Mouse (Mus musculus): ENCODE data around the gene Cdc42ep1.
"Not testable (repeated sequence)": the region's sequence is repeated elsewhere in the genome, so short reads cannot be mapped to it uniquely, and the experiment has no call there.

Gene Cdc42ep1

DNA sequence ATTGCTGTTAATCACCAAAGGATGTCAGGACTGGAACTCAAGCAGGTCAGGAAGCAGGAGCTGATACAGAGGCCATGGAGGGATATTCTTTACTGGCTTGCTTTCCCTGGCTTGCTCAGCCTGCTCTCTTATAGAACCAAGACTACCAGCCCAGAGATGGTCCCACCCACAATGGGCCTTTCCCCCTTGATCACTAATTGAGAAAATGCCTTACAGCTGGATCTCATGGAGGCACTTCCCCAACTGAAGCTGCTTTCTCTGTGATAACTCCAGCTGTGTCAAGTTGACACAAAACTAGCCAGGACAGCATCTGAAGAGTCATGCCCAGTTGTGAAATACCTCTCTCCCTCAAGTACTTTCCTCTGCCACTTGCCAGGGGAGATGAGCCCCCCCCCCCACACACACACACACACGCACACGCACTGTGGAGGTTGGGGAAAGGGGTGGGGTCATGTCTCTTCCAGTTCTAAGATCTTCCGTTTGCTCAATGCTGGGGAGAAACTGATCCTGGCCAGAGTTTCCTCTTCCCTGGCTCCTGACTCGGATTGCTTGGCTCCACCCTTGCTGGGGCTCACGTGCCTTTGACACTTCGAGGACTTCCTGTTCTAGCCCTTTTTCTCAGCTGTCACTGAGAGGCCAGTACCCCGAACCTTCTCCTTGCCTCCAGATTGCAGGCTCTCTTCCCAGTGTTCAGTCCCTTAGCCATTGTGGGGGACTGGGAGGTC is 36.5 kb downstream of the Cdc42ep1 start:
- DNase-seq (ENCODE audit: low spot score): not testable (repeated sequence)

GRCm38 (mm10) chr15:78880432-78880831 is 38.0 kb downstream of the Cdc42ep1 start:
- DNase-seq (ENCODE audit: low spot score): no peak

DNA sequence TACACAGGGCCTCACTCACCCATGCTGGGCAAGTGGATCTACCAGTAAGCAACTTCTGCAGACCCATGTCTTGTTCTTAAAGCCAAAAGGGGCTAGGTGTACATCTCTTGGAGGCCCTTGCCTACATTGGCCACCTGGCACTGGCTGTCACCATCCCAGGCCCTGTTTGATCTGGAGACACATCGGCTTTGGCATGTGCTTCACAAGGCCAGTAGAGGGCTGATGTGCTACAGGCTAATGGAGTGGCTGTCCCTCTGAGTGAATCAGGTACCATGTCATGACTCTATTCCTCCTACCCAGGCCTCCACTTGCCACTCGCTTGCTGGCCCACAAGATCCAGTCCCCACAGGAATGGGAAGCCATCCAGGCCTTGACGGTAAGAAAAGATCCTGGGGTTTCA is 39.4 kb downstream of the Cdc42ep1 start:
- no peak for DNase-seq (ENCODE audit: low spot score)

DNA sequence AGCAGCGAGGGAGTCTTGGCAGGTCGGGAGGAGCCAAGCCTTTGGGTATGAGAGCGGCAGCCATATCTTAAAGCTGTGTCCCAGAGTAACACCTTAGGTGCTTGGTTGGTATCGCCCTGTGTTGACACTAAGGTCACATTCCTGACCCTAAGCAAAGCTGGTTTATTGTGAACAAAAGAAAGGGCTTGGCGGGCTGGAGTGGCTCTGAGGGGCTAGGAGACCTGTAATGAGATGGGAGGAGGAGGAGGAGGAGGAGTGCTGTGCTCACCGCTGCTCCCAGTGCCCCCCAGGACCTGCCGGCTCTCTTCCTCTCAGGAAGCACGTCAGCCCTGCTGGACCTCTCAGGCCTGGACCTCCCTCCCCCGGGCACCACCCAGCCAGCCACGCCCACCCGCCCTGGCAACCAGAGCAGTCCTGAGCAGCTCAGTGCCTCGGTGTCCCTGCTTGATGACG is 47.0 kb downstream of the Cdc42ep1 start:
- DNase-seq (ENCODE audit: low spot score): no peak

DNA sequence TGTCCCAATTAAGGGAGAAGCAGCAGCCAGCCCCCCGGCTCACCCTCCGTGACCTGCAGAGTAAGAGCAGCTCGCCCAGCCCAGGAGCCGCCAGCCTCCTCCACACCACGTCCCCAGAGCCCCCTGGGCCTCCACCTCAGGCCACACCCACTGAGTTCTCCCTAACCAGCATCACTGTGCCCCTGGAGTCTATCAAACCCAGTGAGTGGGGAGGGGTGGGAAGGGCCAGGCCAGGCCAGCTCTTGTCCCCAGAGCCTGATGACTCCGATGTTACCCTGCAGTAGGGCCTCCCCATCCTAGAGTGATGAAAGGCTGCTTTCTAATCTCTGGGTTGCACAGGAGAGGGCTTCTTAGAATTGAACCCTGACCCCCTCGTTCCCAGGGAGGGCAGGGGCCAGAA is 50.0 kb downstream of the Cdc42ep1 start:
- DNase-seq (ENCODE audit: low spot score): no peak

DNA sequence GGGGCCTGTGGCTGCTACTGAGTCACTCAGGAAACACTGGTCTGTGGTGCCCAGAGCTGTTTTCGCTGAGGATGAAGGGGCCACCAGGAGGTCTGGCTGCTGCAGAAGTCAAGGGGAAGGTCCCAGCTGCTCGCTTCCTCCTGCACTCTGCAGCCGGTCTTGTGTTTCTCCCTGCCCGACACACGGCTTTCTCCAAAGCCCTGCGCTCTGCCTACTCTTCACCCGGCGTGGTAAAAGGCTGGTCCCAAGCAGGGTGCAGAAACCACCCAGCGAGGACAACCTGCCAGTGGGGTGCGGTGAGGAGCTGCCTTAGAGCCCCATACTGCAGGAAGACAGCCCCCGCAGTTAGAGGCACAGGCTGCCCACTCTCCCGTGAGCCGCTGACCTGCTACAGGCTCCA is 52.3 kb downstream of the Cdc42ep1 start:
- no peak for DNase-seq (ENCODE audit: low spot score)

DNA sequence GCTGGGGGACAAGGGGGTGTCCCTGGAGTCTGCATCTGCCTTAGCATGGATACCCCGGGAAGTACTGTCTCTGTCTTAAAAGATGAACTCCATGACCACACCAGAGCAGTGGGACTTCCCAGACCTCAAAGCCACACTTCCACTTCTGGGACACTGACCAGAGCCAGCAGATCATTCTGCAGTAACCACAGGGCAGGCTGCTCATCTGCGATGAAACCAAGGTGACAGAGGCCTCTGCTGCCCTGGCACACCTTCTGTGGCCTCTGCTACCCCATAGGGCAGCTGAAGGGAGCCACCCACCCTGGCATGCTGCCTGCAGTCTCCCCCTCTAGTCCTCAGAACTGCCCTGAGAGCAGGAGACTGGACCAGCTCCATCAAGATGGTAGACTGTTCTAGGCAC is 53.3 kb downstream of the Cdc42ep1 start:
- no peak for DNase-seq (ENCODE audit: low spot score)

- no peak for DNase-seq (ENCODE audit: low spot score)
Measured at GRCm38 (mm10) chr15:78896149-78896548, 53.7 kb downstream of the Cdc42ep1 start.

- no peak for DNase-seq (ENCODE audit: low spot score)
Measured at GRCm38 (mm10) chr15:78897488-78897887, 55.1 kb downstream of the Cdc42ep1 start.

DNA sequence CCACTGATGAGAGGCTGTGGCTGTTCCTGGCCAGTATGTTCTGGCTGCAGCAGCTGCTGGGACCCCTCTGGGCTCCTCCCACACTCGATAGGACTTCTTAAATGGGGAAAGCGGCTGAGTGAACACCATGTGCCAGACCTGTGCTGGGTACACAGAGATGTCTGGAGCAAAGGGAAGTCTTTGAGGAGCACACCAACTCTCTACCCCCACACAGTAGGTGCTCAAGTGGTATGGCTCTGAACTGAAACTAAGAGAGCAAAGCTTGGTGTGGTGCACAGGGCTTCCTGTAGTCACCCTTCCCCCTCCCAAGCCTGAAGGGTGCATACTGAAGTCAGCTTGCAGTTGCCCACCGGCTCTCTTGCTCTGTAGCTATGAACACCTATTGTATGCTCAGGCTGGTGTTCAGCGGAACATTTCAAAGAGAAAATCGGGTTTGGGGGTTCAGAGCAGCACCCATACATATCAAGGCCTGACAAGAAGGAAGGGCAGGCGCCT is 56.1 kb downstream of the Cdc42ep1 start:
- no peak for DNase-seq (ENCODE audit: low spot score)

DNA sequence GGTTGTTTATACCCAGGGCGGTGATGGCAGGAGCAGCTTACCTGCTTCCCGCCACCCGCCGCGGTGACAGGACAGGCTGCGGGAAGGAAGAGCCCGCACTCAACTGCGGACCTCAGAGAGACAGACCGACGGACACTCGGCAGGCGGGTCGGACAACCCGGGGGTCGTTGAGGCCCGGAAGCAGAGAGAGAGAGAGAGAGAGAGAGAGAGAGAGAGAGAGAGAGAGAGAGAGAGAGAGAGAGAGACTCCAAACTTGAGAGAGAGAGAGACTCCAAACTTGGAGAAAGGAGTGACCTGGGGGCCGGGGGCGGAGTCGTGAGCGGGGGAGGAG is 57.0 kb downstream of the Cdc42ep1 start, which contains the start of gene Gm49510:
TSS of gene Gm49510 (plus strand) at position 259 of the 331 bp plus-strand sequence.
- DNase-seq (ENCODE audit: low spot score): no peak

- DNase-seq (ENCODE audit: low spot score): no peak
Measured at GRCm38 (mm10) chr15:78899740-78900584, 57.5 kb downstream of the Cdc42ep1 start, which contains the start of gene Sh3bp1. Sh3bp1 (plus strand) TSS chr15:78899768.
